Mouse (Mus musculus): Measurements from ENCODE around the gene Nccrp1.
"Not testable (repeated sequence)": the region's sequence is repeated elsewhere in the genome, so short reads cannot be mapped to it uniquely, and the experiment has no call there.

Nccrp1 gene

DNA sequence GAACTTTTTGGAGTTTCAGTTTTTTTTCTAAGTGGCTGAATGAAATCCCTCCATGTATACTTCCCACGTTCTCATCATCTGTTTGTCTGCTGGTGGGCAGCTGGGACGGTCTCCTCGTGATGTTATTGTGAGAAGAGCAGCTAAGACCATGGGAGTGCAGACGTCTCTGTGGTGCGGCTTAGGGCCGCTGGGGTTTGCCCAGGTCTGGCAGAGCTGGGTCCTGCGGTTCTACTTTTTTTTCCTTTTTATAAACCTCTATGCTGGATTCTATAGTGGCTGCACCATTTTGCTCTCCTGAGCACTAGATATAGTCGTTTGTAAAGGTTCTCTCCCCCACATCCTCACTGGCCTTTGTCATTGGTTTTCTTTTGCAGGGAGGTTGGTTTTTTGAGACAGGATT lies 35.6 kb downstream of the Nccrp1 start:
- DNase-seq, result no peak

DNA sequence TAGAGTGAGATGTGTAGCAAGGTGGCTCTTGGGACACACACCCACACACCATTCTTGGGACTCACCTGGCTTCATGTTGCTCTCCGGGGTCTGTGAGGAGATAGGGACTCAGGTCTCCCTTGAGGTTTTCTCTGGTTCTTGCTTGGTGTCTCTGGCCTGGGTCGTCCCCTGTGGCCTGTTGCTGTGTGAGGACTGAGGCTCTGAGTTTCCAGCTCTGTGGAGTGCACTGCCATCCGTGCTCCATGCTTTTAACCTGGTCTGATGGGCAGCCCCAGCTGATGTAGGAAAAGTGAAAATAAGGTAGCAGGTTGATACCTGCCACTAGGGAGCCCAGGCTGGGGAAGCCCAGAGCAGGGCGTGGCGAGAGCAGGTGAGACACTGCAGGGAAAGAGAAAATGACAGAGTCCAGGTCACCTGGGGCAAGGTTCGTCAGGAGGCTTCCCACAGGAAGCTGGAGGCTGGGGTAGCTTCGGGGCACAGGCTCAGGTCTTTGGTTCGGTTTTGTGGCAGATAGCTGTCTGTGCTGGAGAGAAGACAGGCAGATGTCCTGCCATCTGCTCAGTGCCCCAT lies 36.6 kb downstream of the Nccrp1 start, which contains the start of gene Ifnl2:
Ifnl2 (minus strand) TSS at position 51 of the 570 bp plus-strand sequence.
- DNase-seq, result not testable (repeated sequence)

DNA sequence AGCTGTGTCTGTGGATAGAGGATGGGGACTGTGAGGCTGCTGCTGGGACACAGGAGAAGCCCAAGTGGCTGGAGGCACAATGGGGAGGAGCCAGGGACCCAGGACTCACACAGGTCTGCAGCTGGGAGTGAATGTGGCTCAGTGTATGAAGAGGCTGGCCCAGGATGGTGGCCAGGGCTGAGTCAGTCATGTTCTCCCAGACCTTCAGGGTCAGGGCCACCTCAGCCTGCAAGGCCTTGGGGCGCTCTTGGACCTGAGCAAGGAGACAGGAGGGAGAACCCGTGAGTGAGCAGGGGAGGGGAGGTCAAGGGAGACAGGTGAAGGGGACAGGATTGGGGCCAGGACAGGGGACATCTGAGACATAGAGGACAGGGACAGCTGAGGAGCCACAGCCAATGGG lies 37.9 kb downstream of the Nccrp1 start:
- DNase-seq, result not testable (repeated sequence)

DNA sequence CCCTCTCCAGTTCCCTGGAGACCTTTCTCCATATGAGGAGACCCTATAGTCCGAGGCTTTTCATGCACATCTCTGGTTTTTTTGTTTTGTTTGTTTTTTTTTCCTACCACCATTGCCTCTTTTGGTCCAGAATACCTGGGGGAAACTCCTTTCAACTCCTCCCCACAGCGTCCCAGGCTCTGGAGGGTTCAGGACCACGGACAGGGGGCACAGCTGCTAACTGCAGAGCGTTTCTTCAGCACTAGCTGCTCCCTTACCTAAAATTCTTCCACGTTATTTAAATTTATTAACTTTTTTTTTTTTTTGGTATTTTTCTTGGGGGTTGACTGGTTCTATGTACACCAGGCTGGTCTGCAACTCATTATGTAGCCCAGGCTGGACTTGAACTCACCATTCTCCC lies 41.5 kb downstream of the Nccrp1 start:
- DNase-seq, result no peak

DNA sequence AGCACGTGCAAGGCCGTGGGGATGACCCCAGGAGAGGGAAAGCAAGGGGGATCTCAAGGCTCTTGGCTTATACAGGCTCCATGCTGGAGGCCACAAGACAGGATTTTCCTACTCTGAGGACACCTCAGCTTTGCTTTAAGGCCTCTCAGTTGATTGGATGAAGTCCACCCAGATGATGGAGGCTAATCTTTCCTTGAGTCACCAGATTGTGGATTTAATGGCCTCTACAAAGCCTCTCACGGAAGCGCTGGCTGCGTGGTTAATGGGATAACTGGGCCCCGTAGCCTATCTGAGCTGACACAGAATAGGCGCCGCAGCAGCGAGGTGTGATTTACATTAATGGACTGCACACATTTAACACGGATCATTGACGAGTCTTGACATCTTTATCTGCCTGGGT lies 51.6 kb downstream of the Nccrp1 start:
- DNase-seq, result no peak

All from kidney, adult 8-10 months (tissue).